Mouse (Mus musculus): ENCODE data around the gene Rala.

- TF ChIP-seq CTCF (IDR thresholded peaks at IDR 0.05) (no peak), POLR2A (IDR thresholded peaks at IDR 0.05; ENCODE audit: insufficient read depth, low read depth, low read length) (no peak), EP300 (IDR thresholded peaks at IDR 0.05; ENCODE audit: insufficient read depth, low read depth, low read length) (no peak)
These were observed 83.5 kb downstream of the Rala start for GRCm38 (mm10) chr13:17860536-17860935.
